Mouse (Mus musculus): ENCODE measurements around the gene Gm10382. TPM values are rescaled to one million over a fixed set of nuclear protein-coding genes. Genes with fewer than 3 reads are reported as not detected.
A peak's percentile ranks its signal among the peaks of the same experiment; 100 is the strongest.

Gm10382 gene
- total and polyA plus RNA-seq, 3 experiments: 0.65 to 0.96 TPM; not detected in 1

DNA sequence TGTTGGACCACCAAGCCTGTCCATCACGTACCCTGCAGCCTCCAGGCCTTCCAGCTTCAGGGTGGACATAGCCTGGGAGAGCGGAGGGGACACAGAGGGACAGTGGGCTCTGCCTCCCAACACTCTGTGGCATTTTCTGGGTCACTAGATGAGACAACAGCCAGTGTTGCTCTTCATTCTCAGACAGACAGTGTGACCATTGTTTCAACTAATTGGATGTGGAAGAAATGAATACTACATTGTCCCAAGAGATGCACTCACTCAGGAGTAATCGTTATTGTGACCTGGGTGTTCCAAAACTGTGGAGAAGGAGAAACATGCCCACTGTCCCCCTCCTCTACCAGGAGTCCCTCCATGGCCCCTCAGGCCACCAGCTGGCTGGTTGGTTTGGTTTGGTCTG lies 39.7 kb upstream of the Gm10382 start:
- Histone ChIP-seq H3K27me3 (ENCODE audit: control insufficient read depth in 1 of 2, insufficient read depth in 2 of 2, low read length in 2 of 2) (no peaks in the 10 kb centered on the region), H3K79me2 (ENCODE audit: control insufficient read depth, insufficient read depth, low read length, poor library complexity) (no peaks in the 10 kb centered on the region), H3K9ac (ENCODE audit: control insufficient read depth, low read depth, low read length, poor library complexity, severe bottlenecking) (no peak overlapping the region), H3K4me1 (ENCODE audit: control insufficient read depth in 1 of 2, insufficient read depth in 2 of 2, low read length in 2 of 2) (peaks cover 2 to 14% of the 10 kb centered on the region in 2 experiments), H3K9me3 (replicated peaks; ENCODE audit: insufficient read depth, low read length) (no peaks in the 10 kb centered on the region), H3K27ac (ENCODE audit: control insufficient read depth, low read depth, low read length) (no peak overlapping the region), H3K36me3 (ENCODE audit: control insufficient read depth in 1 of 2, insufficient read depth in 2 of 2, low read length in 2 of 2) (peaks cover 0 to 5% of the 10 kb centered on the region in 2 experiments; a peak in 2 of 4 replicates), H3K4me3 (ENCODE audit: control insufficient read depth in 1 of 2, insufficient read depth in 1 of 2, low read depth in 2 of 2, low read length in 2 of 2) (no peak overlapping the region)
- no peak for DNase-seq (ENCODE audit: low read depth, low spot score)
- TF ChIP-seq ZC3H11A (IDR thresholded peaks at IDR 0.05; ENCODE audit: low read depth, low read length) (no peak), MAFK (IDR thresholded peaks at IDR 0.05; ENCODE audit: borderline replicate concordance, low read depth, low read length) (no peak), ZMIZ1 (IDR thresholded peaks at IDR 0.05; ENCODE audit: low read depth, low read length) (no peak), USF2 (IDR thresholded peaks at IDR 0.05; ENCODE audit: borderline replicate concordance in 1 of 2, insufficient read depth in 1 of 2, low read depth in 1 of 2, low read length in 2 of 2) (no peak), GABPA (IDR thresholded peaks at IDR 0.05; ENCODE audit: low read depth, low read length) (no peak)

DNA sequence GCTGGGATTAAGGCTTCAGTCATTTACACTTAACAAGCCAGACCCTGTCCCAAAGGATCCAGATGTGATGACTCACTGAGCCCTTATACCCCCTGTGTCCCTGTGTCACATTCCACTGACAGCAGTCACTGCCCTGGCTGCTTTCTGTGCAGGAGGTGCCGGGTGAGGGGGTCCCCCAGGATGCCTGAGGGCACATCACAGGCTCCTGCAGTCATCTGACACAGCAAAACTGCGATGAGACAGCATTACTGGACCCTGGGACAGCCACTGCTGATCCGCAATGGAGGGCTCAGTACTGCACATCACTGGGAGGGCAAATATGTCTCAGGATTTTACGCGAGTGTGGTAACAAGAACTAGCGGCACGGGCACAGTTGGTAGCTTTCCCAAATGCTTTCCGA lies 38.1 kb upstream of the Gm10382 start:
- peaks cover 2 to 18% of the 10 kb centered on the region in 2 experiments for H3K4me1 ChIP-seq (ENCODE audit: control insufficient read depth in 1 of 2, insufficient read depth in 2 of 2, low read length in 2 of 2)

DNA sequence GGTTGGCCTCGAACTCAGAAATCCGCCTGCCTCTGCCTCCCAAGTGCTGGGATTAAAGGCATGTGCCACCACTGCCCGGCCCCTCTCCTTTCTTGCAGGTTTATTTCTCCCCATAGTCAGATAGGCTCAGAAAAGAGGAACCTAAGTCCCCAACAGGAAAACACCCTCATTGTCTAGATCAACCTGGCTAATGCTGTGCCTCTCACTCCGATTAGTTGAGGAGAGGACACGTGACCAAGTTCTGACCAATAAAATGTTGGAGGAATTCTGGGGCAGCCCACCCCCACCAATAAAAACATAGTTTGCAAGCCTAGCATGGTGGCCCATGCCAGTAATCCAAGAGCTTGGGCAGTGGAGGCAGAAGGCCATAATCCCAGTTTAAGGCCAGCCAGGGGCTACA lies 37.2 kb upstream of the Gm10382 start:
- Histone ChIP-seq H3K27ac (ENCODE audit: control insufficient read depth, low read depth, low read length) (peak overlapping the region; percentile 50), H3K9ac (ENCODE audit: control insufficient read depth, low read depth, low read length, poor library complexity, severe bottlenecking) (no peak overlapping the region), H3K27me3 (ENCODE audit: control insufficient read depth in 1 of 2, insufficient read depth in 2 of 2, low read length in 2 of 2) (no peaks in the 10 kb centered on the region), H3K9me3 (replicated peaks; ENCODE audit: insufficient read depth, low read length) (no peaks in the 10 kb centered on the region), H3K36me3 (ENCODE audit: control insufficient read depth in 1 of 2, insufficient read depth in 2 of 2, low read length in 2 of 2) (peaks cover 0 to 5% of the 10 kb centered on the region in 2 experiments; a peak in 2 of 4 replicates), H3K79me2 (ENCODE audit: control insufficient read depth, insufficient read depth, low read length, poor library complexity) (no peaks in the 10 kb centered on the region), H3K4me3 (ENCODE audit: control insufficient read depth in 1 of 2, insufficient read depth in 1 of 2, low read depth in 2 of 2, low read length in 2 of 2) (no peak overlapping the region), H3K4me1 (ENCODE audit: control insufficient read depth in 1 of 2, insufficient read depth in 2 of 2, low read length in 2 of 2) (peaks cover 2 to 18% of the 10 kb centered on the region in 2 experiments)
- DNase-seq (ENCODE audit: low read depth, low spot score): peak; percentile 95
- TF ChIP-seq TCF12 (IDR thresholded peaks at IDR 0.05; ENCODE audit: low read depth, low read length) (no peak), MYB (IDR thresholded peaks at IDR 0.05; ENCODE audit: low read depth, low read length) (no peak), KAT2A (conservative IDR thresholded peaks at IDR 0.05; ENCODE audit: low read depth, low read length) (no peak), RCOR1 (IDR thresholded peaks at IDR 0.05; ENCODE audit: low read depth, low read length) (no peak), GABPA (IDR thresholded peaks at IDR 0.05; ENCODE audit: low read depth, low read length) (no peak), GATA1 (IDR thresholded peaks at IDR 0.05; ENCODE audit: low read depth, low read length) (peak; percentile 35; the same call in 1 of the 2 replicates), MXI1 (IDR thresholded peaks at IDR 0.05; ENCODE audit: low read depth, low read length) (no peak), ZMIZ1 (IDR thresholded peaks at IDR 0.05; ENCODE audit: low read depth, low read length) (no peak), MAZ (IDR thresholded peaks at IDR 0.05; ENCODE audit: low read depth, low read length) (no peak), POLR2A (IDR thresholded peaks at IDR 0.05; ENCODE audit: control insufficient read depth in 1 of 2, insufficient read depth in 1 of 2, low read depth in 1 of 2, low read length in 2 of 2, poor library complexity in 1 of 2) (peak in 1 of 2 experiments; percentile 40; a peak in 1 of 4 replicates), NRF1 (IDR thresholded peaks at IDR 0.05; ENCODE audit: insufficient read depth, low read depth, low read length, poor library complexity, severe bottlenecking) (no peak), CTCF (IDR thresholded peaks at IDR 0.05 in 2 of 3, conservative IDR thresholded peaks at IDR 0.05 in 1 of 3; ENCODE audit: control insufficient read depth in 1 of 3, insufficient read depth in 1 of 3, low read depth in 2 of 3, low read length in 3 of 3, poor library complexity in 1 of 3, severe bottlenecking in 1 of 3) (no peak), HCFC1 (IDR thresholded peaks at IDR 0.05; ENCODE audit: low read depth, low read length) (0 out of 2 replicates have a peak, but pooled peaks have one; percentile 36), TAL1 (IDR thresholded peaks at IDR 0.05; ENCODE audit: low read length) (no peak), USF2 (IDR thresholded peaks at IDR 0.05; ENCODE audit: borderline replicate concordance in 1 of 2, insufficient read depth in 1 of 2, low read depth in 1 of 2, low read length in 2 of 2) (peak; percentile 93 to 98), JUND (IDR thresholded peaks at IDR 0.05; ENCODE audit: low read depth, low read length) (no peak), MYC (IDR thresholded peaks at IDR 0.05; ENCODE audit: low read depth, low read length) (0 out of 2 replicates have a peak, but pooled peaks have one; percentile 14), MAFK (IDR thresholded peaks at IDR 0.05; ENCODE audit: borderline replicate concordance, low read depth, low read length) (no peak), CHD1 (IDR thresholded peaks at IDR 0.05; ENCODE audit: low read depth, low read length) (no peak), CHD2 (IDR thresholded peaks at IDR 0.05; ENCODE audit: low read length) (peak; percentile 29; the same call in 1 of the 2 replicates), ZNF384 (IDR thresholded peaks at IDR 0.05; ENCODE audit: low read depth, low read length) (no peak), MAX (IDR thresholded peaks at IDR 0.05; ENCODE audit: low read length) (peak; percentile 98)

More for the DNA sequence above, 38.1 kb upstream of the Gm10382 start:
- no peaks in the 10 kb centered on the region for H3K79me2 ChIP-seq (ENCODE audit: control insufficient read depth, insufficient read depth, low read length, poor library complexity)
- H3K9me3 ChIP-seq (replicated peaks; ENCODE audit: insufficient read depth, low read length): no peaks in the 10 kb centered on the region
- H3K27me3 ChIP-seq (ENCODE audit: control insufficient read depth in 1 of 2, insufficient read depth in 2 of 2, low read length in 2 of 2): no peaks in the 10 kb centered on the region
- peaks cover 0 to 5% of the 10 kb centered on the region in 2 experiments; a peak in 2 of 4 replicates for H3K36me3 ChIP-seq (ENCODE audit: control insufficient read depth in 1 of 2, insufficient read depth in 2 of 2, low read length in 2 of 2)
- TF ChIP-seq MYC (IDR thresholded peaks at IDR 0.05; ENCODE audit: low read depth, low read length) (no peak), ZMIZ1 (IDR thresholded peaks at IDR 0.05; ENCODE audit: low read depth, low read length) (no peak), MAZ (IDR thresholded peaks at IDR 0.05; ENCODE audit: low read depth, low read length) (no peak), MEF2A (IDR thresholded peaks at IDR 0.05; ENCODE audit: extremely low read depth, insufficient replicate concordance, low read depth, low read length, poor library complexity, severe bottlenecking) (no peak), MXI1 (IDR thresholded peaks at IDR 0.05; ENCODE audit: low read depth, low read length) (no peak), CHD2 (IDR thresholded peaks at IDR 0.05; ENCODE audit: low read length) (no peak)
- H3K9ac ChIP-seq (ENCODE audit: control insufficient read depth, low read depth, low read length, poor library complexity, severe bottlenecking): no peak overlapping the region
- H3K27ac ChIP-seq (ENCODE audit: control insufficient read depth, low read depth, low read length): no peak overlapping the region
- H3K4me3 ChIP-seq (ENCODE audit: control insufficient read depth in 1 of 2, insufficient read depth in 1 of 2, low read depth in 2 of 2, low read length in 2 of 2): no peak overlapping the region
- DNase-seq (ENCODE audit: low read depth, low spot score): no peak

Measured in MEL (cell line).